In the genomic region with DNA sequence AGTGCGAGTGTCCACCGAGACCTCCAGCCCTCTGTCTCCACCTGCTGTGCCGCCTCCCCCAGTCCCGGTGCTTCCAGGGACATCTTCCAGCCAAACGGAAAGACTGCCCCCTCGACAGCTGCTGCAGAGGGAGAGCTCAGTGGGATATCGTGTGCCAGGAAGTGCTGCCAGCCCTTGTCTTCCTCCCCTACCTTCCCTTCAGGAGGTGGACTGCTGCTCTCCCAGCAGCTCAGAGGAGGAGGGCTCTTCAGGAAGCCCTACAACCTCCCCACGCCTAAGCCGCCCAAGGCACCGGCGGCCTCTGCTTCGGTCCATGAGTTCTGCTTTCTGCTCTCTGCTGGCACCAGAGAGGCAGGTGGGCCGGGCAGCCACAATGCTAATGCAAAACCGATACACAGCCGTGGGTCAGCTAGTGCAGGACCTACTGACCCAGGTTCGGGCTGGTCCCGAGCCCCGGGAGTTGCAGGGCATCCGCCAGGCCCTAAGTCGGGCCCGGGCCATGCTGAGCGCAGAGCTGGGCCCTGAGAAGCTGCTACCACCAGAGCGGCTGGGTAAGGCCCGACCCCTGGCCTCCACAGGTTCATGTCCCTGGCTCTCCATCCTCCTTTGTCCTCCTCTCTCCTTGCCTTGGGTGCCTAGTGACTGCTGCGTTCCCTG, we compare ENCODE assay signal across 10 mouse cellular contexts. TPM values are rescaled to one million over a fixed set of nuclear protein-coding genes. Genes with fewer than 3 reads are reported as not detected.
DNase-seq lines count a peak whose midpoint lies in the region; ATAC-seq lines count a peak whose summit lies in the region.
"Had no signal": no experiment of that assay in that cellular context is flagged by ENCODE, and none has a peak within 500 bp of the region (broad histone marks: within the 10 kb centered on the region; RNA-seq: fewer than 3 reads in every experiment).

No protein-coding gene starts in this region.

- DNase-seq in hindbrain, embryonic 10.5 days (ENCODE audit: low spot score), result no peak
- no peak for DNase-seq in lung, postnatal 25 days (ENCODE audit: low spot score)
- peak; percentile 79 for DNase-seq in cerebellum, adult 9-11 months
- DNase-seq: thymus, postnatal 4 days had no signal

- H3K4me3 ChIP-seq in hindbrain, embryonic 10.5 days, result peak overlapping the region; percentile 16; the same call in 1 of the 2 replicates
- H3K4me3 ChIP-seq in hindbrain, embryonic 12.5 days, result no peak overlapping the region
- no peak overlapping the region for H3K4me3 ChIP-seq in lung, embryonic 16.5 days (ENCODE audit: low read length)
- H3K4me3 ChIP-seq in limb, embryonic 12.5 days (replicated peaks), result peak overlapping the region; percentile 5; the same call in 1 of the 2 replicates
- H3K4me3 ChIP-seq: hindbrain, embryonic 15.5 days had no signal

- H3K9ac ChIP-seq in hindbrain, embryonic 12.5 days, result no peak overlapping the region
- peak overlapping the region; percentile 26; the same call in 1 of the 2 replicates for H3K9ac ChIP-seq in lung, embryonic 16.5 days (ENCODE audit: low read length)
- no peak overlapping the region for H3K9ac ChIP-seq in limb, embryonic 12.5 days (replicated peaks)
- H3K9ac ChIP-seq: hindbrain, embryonic 15.5 days had no signal

- H3K27ac ChIP-seq in hindbrain, embryonic 10.5 days, result peak overlapping the region; percentile 16; the same call in 1 of the 2 replicates
- no peak overlapping the region for H3K27ac ChIP-seq in hindbrain, embryonic 12.5 days
- no peak overlapping the region for H3K27ac ChIP-seq in lung, embryonic 16.5 days (ENCODE audit: low read length)
- no peak overlapping the region for H3K27ac ChIP-seq in limb, embryonic 12.5 days
- H3K27ac ChIP-seq: hindbrain, embryonic 15.5 days had no signal

- H3K4me2 ChIP-seq in hindbrain, embryonic 12.5 days (replicated peaks), result no peak overlapping the region
- H3K4me2 ChIP-seq in lung, embryonic 16.5 days (ENCODE audit: low read depth, low read length), result peak overlapping the region; percentile 59
- no peak overlapping the region; the same call in 1 of the 2 replicates for H3K4me2 ChIP-seq in limb, embryonic 12.5 days

- H3K36me3 ChIP-seq in hindbrain, embryonic 10.5 days, result peaks cover 26% of the 10 kb centered on the region
- H3K36me3 ChIP-seq in hindbrain, embryonic 12.5 days, result peaks cover 25% of the 10 kb centered on the region
- H3K36me3 ChIP-seq in lung, embryonic 16.5 days (ENCODE audit: control insufficient read depth, insufficient read depth, low read length), result peaks cover 4% of the 10 kb centered on the region
- peaks cover 25% of the 10 kb centered on the region for H3K36me3 ChIP-seq in limb, embryonic 12.5 days

- no peak for ATAC-seq in hindbrain, embryonic 12.5 days (ENCODE audit: low FRiP score)
- ATAC-seq in lung, embryonic 16.5 days (ENCODE audit: low read depth), result no peak
- ATAC-seq in limb, embryonic 12.5 days (ENCODE audit: insufficient number of reproducible peaks, insufficient read depth, low FRiP score, low TSS enrichment, low read depth), result no peak
- ATAC-seq in granulocyte monocyte progenitor cell, adult 5-6 weeks (replicated peaks; ENCODE audit: poor library complexity, severe bottlenecking), result no peak

- WGBS in hindbrain, embryonic 10.5 days, result 29% methylated on average over 25 of the region's 25 CpGs
- WGBS in hindbrain, embryonic 12.5 days, result 19% methylated on average over 25 of the region's 25 CpGs
- 37% methylated on average over 25 of the region's 25 CpGs for WGBS in lung, embryonic 16.5 days
- WGBS in limb, embryonic 12.5 days, result 26% methylated on average over 25 of the region's 25 CpGs

- H3K9me3 ChIP-seq in hindbrain, embryonic 10.5 days, result no peaks in the 10 kb centered on the region
- no peaks in the 10 kb centered on the region for H3K9me3 ChIP-seq in hindbrain, embryonic 12.5 days (replicated peaks)
- no peaks in the 10 kb centered on the region for H3K9me3 ChIP-seq in lung, embryonic 16.5 days (ENCODE audit: control insufficient read depth, low read length)
- H3K9me3 ChIP-seq in limb, embryonic 12.5 days, result no peaks in the 10 kb centered on the region
- H3K9me3 ChIP-seq: hindbrain, embryonic 15.5 days had no signal

- H3K4me1 ChIP-seq in hindbrain, embryonic 10.5 days (replicated peaks), result peaks cover 60% of the 10 kb centered on the region
- peaks cover 25% of the 10 kb centered on the region for H3K4me1 ChIP-seq in hindbrain, embryonic 12.5 days
- H3K4me1 ChIP-seq in lung, embryonic 16.5 days (replicated peaks; ENCODE audit: control insufficient read depth, insufficient read depth, low read length), result peaks cover 26% of the 10 kb centered on the region
- peaks cover 41% of the 10 kb centered on the region for H3K4me1 ChIP-seq in limb, embryonic 12.5 days (replicated peaks)

- peaks cover 62% of the 10 kb centered on the region for H3K27me3 ChIP-seq in hindbrain, embryonic 10.5 days (ENCODE audit: insufficient read depth, poor library complexity, severe bottlenecking)
- H3K27me3 ChIP-seq in hindbrain, embryonic 12.5 days, result peaks cover 64% of the 10 kb centered on the region
- H3K27me3 ChIP-seq in lung, embryonic 16.5 days (ENCODE audit: control insufficient read depth, insufficient read depth, low read depth, low read length), result peaks cover 3% of the 10 kb centered on the region; the same call in 1 of the 2 replicates
- H3K27me3 ChIP-seq in limb, embryonic 12.5 days, result peaks cover 49% of the 10 kb centered on the region

RNA-seq across cellular contexts. Expression of a gene that starts 2.0 kb away (rescaled TPM):
- polyA plus RNA-seq in hindbrain, embryonic 10.5 days (2016; fragmentation: Nextera tagmentation; extraction: Ambion mirVana), result 2.3 and 3.0 TPM in 2 replicates
- polyA plus RNA-seq in hindbrain, embryonic 12.5 days (2016; fragmentation: Nextera tagmentation; extraction: Ambion mirVana), result 1.4 and 1.6 TPM in 2 replicates
- polyA plus RNA-seq in lung, embryonic 16.5 days (2015; fragmentation: Nextera tagmentation; extraction: Ambion mirVana), result 3.7 and 4.2 TPM in 2 replicates
- 2.4 and 2.5 TPM in 2 replicates for polyA plus RNA-seq in limb, embryonic 12.5 days (2016; fragmentation: Nextera tagmentation; extraction: Ambion mirVana)
- not detected in 2 replicates for total RNA-seq in granulocyte monocyte progenitor cell, adult 5-6 weeks (2014; fragmentation: Nextera tagmentation)
- total RNA-seq in granulocyte monocyte progenitor cell, adult 5-6 weeks (2017), result 0.21 and 1.0 TPM in 2 replicates

RNA-seq across cellular contexts. Expression of a gene that starts 11.1 kb away (rescaled TPM):
- polyA plus RNA-seq in hindbrain, embryonic 10.5 days (2016; fragmentation: Nextera tagmentation; extraction: Ambion mirVana), result 86.8 and 91.8 TPM in 2 replicates
- polyA plus RNA-seq in hindbrain, embryonic 12.5 days (2016; fragmentation: Nextera tagmentation; extraction: Ambion mirVana), result 56.9 and 61.2 TPM in 2 replicates
- polyA plus RNA-seq in lung, embryonic 16.5 days (2015; fragmentation: Nextera tagmentation; extraction: Ambion mirVana), result 41.6 and 45.0 TPM in 2 replicates
- polyA plus RNA-seq in limb, embryonic 12.5 days (2016; fragmentation: Nextera tagmentation; extraction: Ambion mirVana), result 48.3 and 49.5 TPM in 2 replicates
- total RNA-seq in granulocyte monocyte progenitor cell, adult 5-6 weeks (2014; fragmentation: Nextera tagmentation), result 32.0 and 35.7 TPM in 2 replicates
- 33.6 and 43.3 TPM in 2 replicates for total RNA-seq in granulocyte monocyte progenitor cell, adult 5-6 weeks (2017)
- total RNA-seq: midbrain, postnatal 0 days had no signal

RNA-seq across cellular contexts. Expression of a gene that starts 13.6 kb away (rescaled TPM):
- polyA plus RNA-seq in hindbrain, embryonic 10.5 days (2016; fragmentation: Nextera tagmentation; extraction: Ambion mirVana), result 2.4 and 3.2 TPM in 2 replicates
- polyA plus RNA-seq in hindbrain, embryonic 12.5 days (2016; fragmentation: Nextera tagmentation; extraction: Ambion mirVana), result 2.5 and 4.0 TPM in 2 replicates
- polyA plus RNA-seq in lung, embryonic 16.5 days (2015; fragmentation: Nextera tagmentation; extraction: Ambion mirVana), result 2.5 and 3.5 TPM in 2 replicates
- 2.4 and 4.1 TPM in 2 replicates for polyA plus RNA-seq in limb, embryonic 12.5 days (2016; fragmentation: Nextera tagmentation; extraction: Ambion mirVana)
- 1.3 and 1.4 TPM in 2 replicates for total RNA-seq in granulocyte monocyte progenitor cell, adult 5-6 weeks (2014; fragmentation: Nextera tagmentation)
- 5.4 TPM in 1 of 2 replicates, not detected in the other for total RNA-seq in granulocyte monocyte progenitor cell, adult 5-6 weeks (2017)

RNA-seq across cellular contexts. Expression of a gene that starts 13.7 kb away (rescaled TPM):
- 38.8 and 41.6 TPM in 2 replicates for polyA plus RNA-seq in hindbrain, embryonic 10.5 days (2016; fragmentation: Nextera tagmentation; extraction: Ambion mirVana)
- 43.8 and 48.7 TPM in 2 replicates for polyA plus RNA-seq in hindbrain, embryonic 12.5 days (2016; fragmentation: Nextera tagmentation; extraction: Ambion mirVana)
- 47.6 and 49.4 TPM in 2 replicates for polyA plus RNA-seq in lung, embryonic 16.5 days (2015; fragmentation: Nextera tagmentation; extraction: Ambion mirVana)
- 42.3 and 44.8 TPM in 2 replicates for polyA plus RNA-seq in limb, embryonic 12.5 days (2016; fragmentation: Nextera tagmentation; extraction: Ambion mirVana)
- 4.8 and 6.1 TPM in 2 replicates for total RNA-seq in granulocyte monocyte progenitor cell, adult 5-6 weeks (2014; fragmentation: Nextera tagmentation)
- total RNA-seq in granulocyte monocyte progenitor cell, adult 5-6 weeks (2017), result 2.6 and 11.6 TPM in 2 replicates

RNA-seq across cellular contexts. Expression of a gene that starts 15.6 kb away (rescaled TPM):
- 26.9 and 39.1 TPM in 2 replicates for polyA plus RNA-seq in hindbrain, embryonic 10.5 days (2016; fragmentation: Nextera tagmentation; extraction: Ambion mirVana)
- polyA plus RNA-seq in hindbrain, embryonic 12.5 days (2016; fragmentation: Nextera tagmentation; extraction: Ambion mirVana), result 32.0 and 41.9 TPM in 2 replicates
- 69.1 and 80.6 TPM in 2 replicates for polyA plus RNA-seq in lung, embryonic 16.5 days (2015; fragmentation: Nextera tagmentation; extraction: Ambion mirVana)
- polyA plus RNA-seq in limb, embryonic 12.5 days (2016; fragmentation: Nextera tagmentation; extraction: Ambion mirVana), result 30.6 and 38.1 TPM in 2 replicates
- not detected in 2 replicates for total RNA-seq in granulocyte monocyte progenitor cell, adult 5-6 weeks (2014; fragmentation: Nextera tagmentation)
- total RNA-seq in granulocyte monocyte progenitor cell, adult 5-6 weeks (2017), result not detected in 2 replicates

Comparison
In these comparisons a context has a peak if more than half of its experiments do, and no peak if none do; other contexts are left out.
1. H3K4me3 ChIP-seq: peak in hindbrain, embryonic 10.5 days (single experiment) and limb, embryonic 12.5 days (single experiment); none in hindbrain, embryonic 12.5 days (single experiment) and lung, embryonic 16.5 days (single experiment).